Mouse (Mus musculus): ENCODE measurements around the gene Olfr1086.
"Not testable (repeated sequence)": the region's sequence is repeated elsewhere in the genome, so short reads cannot be mapped to it uniquely, and the experiment has no call there.

Gene Olfr1086

DNA sequence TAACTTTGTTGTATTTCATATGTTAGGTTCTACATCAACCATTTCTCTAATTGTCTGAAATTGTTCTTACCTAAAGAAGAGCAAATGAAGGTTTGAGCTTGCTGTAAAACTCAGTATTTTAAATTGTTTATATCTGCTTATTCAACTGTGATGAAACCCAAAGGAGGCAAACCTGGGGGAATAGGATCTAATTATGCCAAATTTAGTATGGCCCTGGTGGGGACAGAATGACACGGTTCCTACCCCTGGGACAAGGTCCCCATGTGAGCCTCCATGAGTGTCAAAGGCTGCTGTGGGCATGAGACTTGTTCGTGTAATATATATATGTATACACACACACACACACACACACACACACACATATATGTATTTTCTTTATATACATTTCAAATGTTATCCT, at the start of gene Olfr1086:
Gene Olfr1086 (minus strand): TSS at position 101 of the 400 bp plus-strand sequence.
- no peak for DNase-seq (ENCODE audit: low spot score in 2 of 2)

DNA sequence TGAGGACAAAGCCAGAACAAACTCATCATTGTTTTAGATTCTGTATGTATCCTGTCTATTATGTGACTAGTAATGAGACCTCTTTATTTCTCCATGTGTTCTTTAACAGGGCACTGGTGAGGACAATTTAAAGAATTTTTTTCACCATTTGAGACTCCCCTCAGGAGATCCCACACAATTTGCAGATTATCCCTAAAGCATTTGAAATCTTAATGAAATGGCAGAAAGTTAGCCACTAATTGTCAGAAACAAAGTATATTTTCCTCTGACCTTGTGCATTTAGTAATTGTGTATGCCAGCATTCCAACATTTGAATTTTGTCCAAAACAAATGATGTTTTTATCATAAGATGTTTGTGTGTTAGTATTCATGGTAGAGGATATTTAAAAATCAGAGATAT, 18.4 kb upstream of the Olfr1086 start, which contains the start of gene Olfr1087:
Gene Olfr1087 (minus strand): TSS at position 101 of the 400 bp plus-strand sequence.
- DNase-seq (ENCODE audit: low spot score in 2 of 2) = no peak

DNA sequence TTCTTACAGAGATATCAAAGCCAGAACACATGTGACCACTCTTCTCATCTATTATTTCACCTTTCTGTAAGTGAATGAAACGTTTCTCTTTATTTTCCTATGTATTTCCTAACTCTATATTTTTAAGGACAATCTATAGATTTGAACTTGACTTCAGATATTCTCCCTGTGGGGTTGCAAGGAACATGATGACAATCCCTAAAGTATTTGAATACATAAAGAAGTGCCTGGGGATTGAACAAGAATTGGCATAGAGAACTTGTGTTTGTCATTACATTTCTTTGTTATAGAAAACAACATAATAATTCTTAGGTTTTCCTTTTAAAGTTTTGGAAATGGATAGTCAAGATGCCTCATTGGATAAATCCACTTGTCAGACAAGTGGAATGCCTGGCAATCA, 18.0 kb downstream of the Olfr1086 start, which contains the start of gene Olfr1085:
Gene Olfr1085 (minus strand): TSS at position 101 of the 400 bp plus-strand sequence.
- no peak for DNase-seq (ENCODE audit: low spot score in 2 of 2)

DNA sequence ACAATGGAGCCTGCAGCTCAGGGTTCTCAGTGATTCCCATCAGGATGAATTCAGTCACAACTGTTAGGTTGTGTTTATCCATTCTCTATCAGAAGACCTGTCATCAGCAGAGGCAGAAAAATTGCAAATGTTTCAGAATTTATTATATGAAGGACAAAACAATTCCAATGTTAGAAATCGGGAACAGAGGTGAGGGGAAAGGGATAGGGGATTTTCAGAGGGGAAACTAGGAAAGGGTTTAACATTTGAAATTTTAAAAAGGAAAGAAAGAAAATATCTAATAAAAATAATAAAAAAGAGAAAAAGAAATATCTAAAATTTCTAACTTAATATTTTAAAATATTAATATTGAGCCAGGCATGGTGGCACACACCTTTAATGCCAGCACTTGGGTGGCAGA, 40.3 kb downstream of the Olfr1086 start, which contains the start of gene Olfr1084:
Gene Olfr1084 (minus strand): TSS at position 101 of the 400 bp plus-strand sequence.
- DNase-seq (ENCODE audit: low spot score in 2 of 2) = not testable (repeated sequence)
